Mouse (Mus musculus): ENCODE results near the gene Terf2ip. TPM values are rescaled to one million over a fixed set of nuclear protein-coding genes. Genes with fewer than 3 reads are reported as not detected.
A peak's percentile ranks its signal among the peaks of the same experiment; 100 is the strongest.

The Terf2ip gene
- 26.7 and 27.5 TPM in 2 replicates for polyA plus RNA-seq (2016; fragmentation: Nextera tagmentation; extraction: Ambion mirVana)

DNA sequence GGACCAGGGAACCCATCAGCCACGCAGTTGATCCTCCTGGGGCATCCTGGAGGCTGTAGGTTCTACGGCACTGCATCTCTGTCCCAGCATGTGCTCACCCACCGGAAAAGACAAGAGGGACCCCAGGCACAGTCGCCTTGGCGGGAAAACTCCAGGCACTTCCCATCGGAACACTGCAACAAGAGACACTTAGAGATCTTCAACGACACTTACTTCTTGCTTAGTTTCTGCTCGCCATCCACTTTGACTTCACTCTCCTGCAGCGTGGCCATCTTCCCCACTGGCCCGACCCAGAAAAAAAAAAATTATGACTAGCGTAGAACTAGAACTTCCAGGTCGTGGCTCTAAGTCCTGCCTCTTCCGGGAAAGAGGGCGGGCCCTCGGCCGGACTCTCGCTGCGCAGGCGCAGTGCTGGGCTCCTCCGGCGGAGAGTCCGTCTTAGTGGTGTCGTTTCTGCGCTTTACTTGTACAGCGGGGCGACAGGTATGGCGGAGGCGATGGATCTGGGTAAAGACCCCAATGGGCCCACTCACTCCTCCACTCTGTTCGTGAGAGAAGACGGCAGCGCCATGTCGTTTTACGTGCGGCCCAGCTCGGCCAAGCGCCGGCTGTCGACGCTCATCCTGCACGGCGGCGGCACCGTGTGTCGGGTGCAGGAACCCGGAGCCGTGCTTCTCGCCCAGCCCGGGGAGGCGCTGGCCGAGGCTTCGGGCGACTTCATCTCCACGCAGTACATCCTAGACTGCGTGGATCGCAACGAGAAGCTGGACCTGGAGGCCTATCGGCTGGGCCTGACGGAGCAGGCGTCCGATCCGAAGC is at the start of gene Terf2ip, which contains the start of gene Kars:
Gene Terf2ip (plus strand): TSS at position 402 of the 819 bp plus-strand sequence.
Gene Kars (minus strand): TSS at position 327 of the 819 bp plus-strand sequence.
- Histone ChIP-seq H3K9me3 (no peaks in the 10 kb centered on the region), H3K27me3 (ENCODE audit: poor library complexity, severe bottlenecking) (no peaks in the 10 kb centered on the region), H3K4me1 (peaks cover 27% of the 10 kb centered on the region), H3K27ac (peak within 1 kb of the TSS; percentile 88), H3K4me3 (peak within 1 kb of the TSS; percentile 93), H3K36me3 (replicated peaks) (peaks cover 42% of the 10 kb centered on the region)
- WGBS: under 1% methylated on average over 61 of the region's 61 CpGs
- peak; percentile 91 for DNase-seq (ENCODE audit: extremely low spot score, low spot score)

- Histone ChIP-seq H3K27ac (no peak overlapping the region), H3K9me3 (no peaks in the 10 kb centered on the region), H3K4me3 (no peak overlapping the region), H3K27me3 (ENCODE audit: poor library complexity, severe bottlenecking) (no peaks in the 10 kb centered on the region), H3K36me3 (replicated peaks) (peaks cover 38% of the 10 kb centered on the region), H3K4me1 (0 out of 2 replicates have a peak, but pooled peaks cover 8% of the 10 kb centered on the region)
- 83% methylated on average over 1 of the region's 1 CpGs for WGBS
- no peak for DNase-seq (ENCODE audit: extremely low spot score, low spot score)
These were observed 48.6 kb upstream of the Terf2ip start for GRCm38 (mm10) chr8:111962589-111962988.

- no peak overlapping the region for H3K27ac ChIP-seq
- H3K4me3 ChIP-seq: no peak overlapping the region
- H3K36me3 ChIP-seq (replicated peaks): peaks cover 38% of the 10 kb centered on the region
- 81% methylated on average over 10 of the region's 10 CpGs for WGBS
- DNase-seq (ENCODE audit: extremely low spot score, low spot score): no peak
- no peaks in the 10 kb centered on the region for H3K27me3 ChIP-seq (ENCODE audit: poor library complexity, severe bottlenecking)
- no peaks in the 10 kb centered on the region for H3K9me3 ChIP-seq
- H3K4me1 ChIP-seq: 0 out of 2 replicates have a peak, but pooled peaks cover 8% of the 10 kb centered on the region
These were observed 48.1 kb upstream of the Terf2ip start for GRCm38 (mm10) chr8:111963091-111963490.

- H3K27ac ChIP-seq: no peak overlapping the region
- no peaks in the 10 kb centered on the region for H3K9me3 ChIP-seq
- H3K4me3 ChIP-seq: no peak overlapping the region
- H3K27me3 ChIP-seq (ENCODE audit: poor library complexity, severe bottlenecking): no peaks in the 10 kb centered on the region
- H3K4me1 ChIP-seq: 0 out of 2 replicates have a peak, but pooled peaks cover 8% of the 10 kb centered on the region
- WGBS: 81% methylated on average over 4 of the region's 4 CpGs
- DNase-seq (ENCODE audit: extremely low spot score, low spot score): no peak
- H3K36me3 ChIP-seq (replicated peaks): peaks cover 38% of the 10 kb centered on the region
These were observed 47.7 kb upstream of the Terf2ip start for GRCm38 (mm10) chr8:111963546-111963945.

- H3K9me3 ChIP-seq: no peaks in the 10 kb centered on the region
- no peaks in the 10 kb centered on the region for H3K27me3 ChIP-seq (ENCODE audit: poor library complexity, severe bottlenecking)
- 0 out of 2 replicates have a peak, but pooled peaks cover 14% of the 10 kb centered on the region for H3K4me1 ChIP-seq
- 71% methylated on average over 5 of the region's 5 CpGs for WGBS
- H3K36me3 ChIP-seq (replicated peaks): peaks cover 38% of the 10 kb centered on the region
- no peak for DNase-seq (ENCODE audit: extremely low spot score, low spot score)
- H3K4me3 ChIP-seq: no peak overlapping the region
- H3K27ac ChIP-seq: no peak overlapping the region
These were observed 46.8 kb upstream of the Terf2ip start for GRCm38 (mm10) chr8:111964351-111964750.

DNA sequence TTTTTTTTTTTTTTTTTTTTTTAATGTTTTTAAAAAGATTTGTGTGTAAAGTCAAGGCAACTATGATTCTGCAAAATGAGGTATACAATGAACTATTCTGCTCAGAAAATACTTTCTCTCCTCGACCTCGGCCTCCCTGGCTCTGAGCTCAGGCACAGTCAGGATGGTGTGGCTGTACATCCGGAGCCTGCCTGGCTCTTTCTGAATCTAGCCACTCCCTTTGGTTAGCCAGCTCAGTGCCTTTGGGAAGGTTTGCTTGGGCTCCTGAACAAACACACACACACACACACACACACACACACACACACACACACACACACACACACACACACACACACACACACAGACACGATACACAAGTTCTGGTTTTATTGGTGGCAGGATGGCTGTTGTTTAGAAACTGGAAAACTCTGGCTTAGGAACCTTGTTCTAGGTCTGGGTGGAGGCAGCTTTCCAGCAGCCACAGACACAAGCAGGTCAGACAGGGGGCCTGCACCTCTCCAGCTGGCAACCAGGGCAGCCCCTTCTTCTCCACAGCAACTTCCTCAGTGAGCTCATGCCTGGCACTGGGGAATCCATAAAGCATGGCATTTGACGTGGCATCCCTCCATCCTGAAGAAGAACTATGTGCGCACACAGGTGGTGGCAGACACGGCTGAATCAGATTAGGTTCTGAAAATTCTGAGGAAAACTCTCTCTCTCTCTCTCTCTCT is 46.2 kb upstream of the Terf2ip start:
- 0 out of 2 replicates have a peak, but pooled peaks cover 14% of the 10 kb centered on the region for H3K4me1 ChIP-seq
- no peak overlapping the region for H3K27ac ChIP-seq
- peaks cover 34% of the 10 kb centered on the region for H3K36me3 ChIP-seq (replicated peaks)
- no peaks in the 10 kb centered on the region for H3K27me3 ChIP-seq (ENCODE audit: poor library complexity, severe bottlenecking)
- WGBS: 83% methylated on average over 7 of the region's 7 CpGs
- no peaks in the 10 kb centered on the region for H3K9me3 ChIP-seq
- no peak overlapping the region for H3K4me3 ChIP-seq
- no peak for DNase-seq (ENCODE audit: extremely low spot score, low spot score)

DNA sequence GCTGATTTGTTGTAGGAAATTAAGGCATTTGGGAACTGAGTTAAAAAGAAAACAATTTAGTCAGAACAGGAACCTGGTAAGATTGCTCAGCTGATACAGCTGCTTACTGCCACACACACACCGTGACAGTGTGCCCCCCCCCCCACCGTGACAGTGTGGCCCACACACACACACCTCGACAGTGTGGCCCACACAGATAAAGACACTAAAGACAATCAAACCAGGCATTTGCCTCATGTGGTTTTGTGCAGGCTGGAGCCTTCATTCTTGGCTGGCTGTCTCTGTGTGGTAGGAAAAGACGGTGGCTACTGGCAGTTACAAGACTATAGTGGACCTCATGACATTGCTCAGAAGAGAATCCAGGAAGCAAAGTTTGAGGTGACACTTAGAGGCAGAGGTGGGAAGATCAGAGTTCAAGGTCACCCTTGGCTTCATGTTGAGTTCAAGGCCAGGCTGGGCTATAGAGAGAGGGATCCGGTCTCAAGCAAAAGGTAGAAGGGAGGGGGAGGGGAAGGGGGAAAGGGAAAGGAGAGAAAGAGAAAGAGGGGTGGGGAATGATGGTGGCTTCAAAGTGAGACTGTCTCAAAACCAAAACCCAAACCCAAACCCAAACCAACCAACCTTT is 43.8 kb upstream of the Terf2ip start:
- no peak for DNase-seq (ENCODE audit: extremely low spot score, low spot score)
- no peaks in the 10 kb centered on the region for H3K27me3 ChIP-seq (ENCODE audit: poor library complexity, severe bottlenecking)
- no peak overlapping the region for H3K27ac ChIP-seq
- H3K9me3 ChIP-seq: no peaks in the 10 kb centered on the region
- no peak overlapping the region for H3K4me3 ChIP-seq
- H3K4me1 ChIP-seq: 0 out of 2 replicates have a peak, but pooled peaks cover 14% of the 10 kb centered on the region
- 85% methylated on average over 5 of the region's 5 CpGs for WGBS
- H3K36me3 ChIP-seq (replicated peaks): peaks cover 52% of the 10 kb centered on the region

- H3K27ac ChIP-seq: no peak overlapping the region
- WGBS: 80% methylated on average over 10 of the region's 10 CpGs
These were observed 42.7 kb upstream of the Terf2ip start for GRCm38 (mm10) chr8:111968541-111968940.

GRCm38 (mm10) chr8:111968991-111969390 is 42.2 kb upstream of the Terf2ip start:
- Histone ChIP-seq H3K36me3 (replicated peaks) (peaks cover 65% of the 10 kb centered on the region), H3K4me3 (no peak overlapping the region), H3K27me3 (ENCODE audit: poor library complexity, severe bottlenecking) (no peaks in the 10 kb centered on the region), H3K9me3 (peaks cover 7% of the 10 kb centered on the region), H3K27ac (no peak overlapping the region), H3K4me1 (0 out of 2 replicates have a peak, but pooled peaks cover 5% of the 10 kb centered on the region)
- no peak for DNase-seq (ENCODE audit: extremely low spot score, low spot score)
- 33% methylated on average over 5 of the region's 5 CpGs for WGBS

More at GRCm38 (mm10) chr8:111968541-111968940, 42.7 kb upstream of the Terf2ip start:
- Histone ChIP-seq H3K4me3 (no peak overlapping the region), H3K4me1 (0 out of 2 replicates have a peak, but pooled peaks cover 7% of the 10 kb centered on the region), H3K27me3 (ENCODE audit: poor library complexity, severe bottlenecking) (no peaks in the 10 kb centered on the region), H3K36me3 (replicated peaks) (peaks cover 63% of the 10 kb centered on the region), H3K9me3 (peaks cover 3% of the 10 kb centered on the region; the same call in 1 of the 2 replicates)
- DNase-seq (ENCODE audit: extremely low spot score, low spot score): no peak

DNA sequence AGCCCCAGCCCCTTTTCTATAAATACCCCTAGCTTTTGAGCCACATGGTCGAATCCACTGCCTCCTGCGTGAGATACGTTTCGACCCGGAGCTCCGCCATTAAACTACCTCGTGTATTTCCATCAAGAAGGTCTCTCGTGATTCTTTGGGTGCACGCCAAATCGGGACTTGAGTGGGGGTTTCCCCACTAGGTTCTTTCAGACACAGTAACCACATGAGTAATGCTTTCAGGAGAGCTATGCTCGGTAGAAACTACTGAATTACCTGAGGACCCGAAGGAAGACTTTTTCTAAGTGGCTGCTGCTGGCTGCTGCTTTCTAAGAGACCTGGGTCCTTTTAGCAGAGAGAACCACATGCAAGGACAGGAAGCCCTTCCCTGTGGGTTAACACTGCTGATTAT is 37.1 kb upstream of the Terf2ip start:
- DNase-seq (ENCODE audit: extremely low spot score, low spot score): no peak
- WGBS: 97% methylated on average over 12 of the region's 12 CpGs
- Histone ChIP-seq H3K4me3 (no peak overlapping the region), H3K36me3 (replicated peaks) (peaks cover 89% of the 10 kb centered on the region), H3K27ac (no peak overlapping the region), H3K9me3 (peaks cover 13% of the 10 kb centered on the region), H3K4me1 (0 out of 2 replicates have a peak, but pooled peaks cover under 1% of the 10 kb centered on the region), H3K27me3 (ENCODE audit: poor library complexity, severe bottlenecking) (no peaks in the 10 kb centered on the region)

GRCm38 (mm10) chr8:111975706-111976105 is 35.5 kb upstream of the Terf2ip start:
- H3K36me3 ChIP-seq (replicated peaks): peaks cover 93% of the 10 kb centered on the region
- WGBS: 96% methylated on average over 2 of the region's 2 CpGs

DNA sequence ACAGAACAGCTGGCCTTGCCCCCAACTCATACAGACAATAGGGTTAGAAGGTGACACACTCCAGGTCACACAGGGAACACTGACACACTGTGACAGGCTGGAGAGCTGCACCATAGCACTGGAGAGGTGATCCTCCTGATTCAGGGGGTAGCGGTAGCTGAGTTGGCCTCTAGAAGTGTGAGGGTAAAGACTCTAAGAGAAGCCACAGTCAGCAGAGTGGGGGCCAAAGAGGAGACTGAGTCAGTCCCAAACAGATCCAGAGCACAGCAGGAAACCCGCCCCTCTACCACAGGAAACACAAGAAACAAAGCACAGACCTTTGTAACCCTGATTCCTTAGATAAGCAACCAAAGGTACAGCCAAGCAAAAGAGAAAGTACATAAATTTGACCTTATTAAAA is 34.9 kb upstream of the Terf2ip start:
- H3K36me3 ChIP-seq (replicated peaks): peaks cover 94% of the 10 kb centered on the region
- peaks cover 13% of the 10 kb centered on the region for H3K9me3 ChIP-seq
- H3K4me1 ChIP-seq: no peaks in the 10 kb centered on the region
- H3K27me3 ChIP-seq (ENCODE audit: poor library complexity, severe bottlenecking): no peaks in the 10 kb centered on the region
- no peak overlapping the region for H3K4me3 ChIP-seq
- DNase-seq (ENCODE audit: extremely low spot score, low spot score): no peak
- 89% methylated on average over 2 of the region's 2 CpGs for WGBS
- no peak overlapping the region for H3K27ac ChIP-seq

More at GRCm38 (mm10) chr8:111975706-111976105, 35.5 kb upstream of the Terf2ip start:
- Histone ChIP-seq H3K4me3 (no peak overlapping the region), H3K27ac (no peak overlapping the region), H3K9me3 (peaks cover 13% of the 10 kb centered on the region), H3K4me1 (no peaks in the 10 kb centered on the region), H3K27me3 (ENCODE audit: poor library complexity, severe bottlenecking) (no peaks in the 10 kb centered on the region)
- no peak for DNase-seq (ENCODE audit: extremely low spot score, low spot score)
